Mouse (Mus musculus): ENCODE results near the gene Rfx5. TPM values are rescaled to one million over a fixed set of nuclear protein-coding genes. Genes with fewer than 3 reads are reported as not detected.
A peak's percentile ranks its signal among the peaks of the same experiment; 100 is the strongest.
"Not testable (repeated sequence)": the region's sequence is repeated elsewhere in the genome, so short reads cannot be mapped to it uniquely, and the experiment has no call there.

The Rfx5 gene
- 8.7 and 13.0 TPM in 2 replicates for polyA plus RNA-seq (2014; fragmentation: Nextera tagmentation; extraction: Ambion mirVana)

DNA sequence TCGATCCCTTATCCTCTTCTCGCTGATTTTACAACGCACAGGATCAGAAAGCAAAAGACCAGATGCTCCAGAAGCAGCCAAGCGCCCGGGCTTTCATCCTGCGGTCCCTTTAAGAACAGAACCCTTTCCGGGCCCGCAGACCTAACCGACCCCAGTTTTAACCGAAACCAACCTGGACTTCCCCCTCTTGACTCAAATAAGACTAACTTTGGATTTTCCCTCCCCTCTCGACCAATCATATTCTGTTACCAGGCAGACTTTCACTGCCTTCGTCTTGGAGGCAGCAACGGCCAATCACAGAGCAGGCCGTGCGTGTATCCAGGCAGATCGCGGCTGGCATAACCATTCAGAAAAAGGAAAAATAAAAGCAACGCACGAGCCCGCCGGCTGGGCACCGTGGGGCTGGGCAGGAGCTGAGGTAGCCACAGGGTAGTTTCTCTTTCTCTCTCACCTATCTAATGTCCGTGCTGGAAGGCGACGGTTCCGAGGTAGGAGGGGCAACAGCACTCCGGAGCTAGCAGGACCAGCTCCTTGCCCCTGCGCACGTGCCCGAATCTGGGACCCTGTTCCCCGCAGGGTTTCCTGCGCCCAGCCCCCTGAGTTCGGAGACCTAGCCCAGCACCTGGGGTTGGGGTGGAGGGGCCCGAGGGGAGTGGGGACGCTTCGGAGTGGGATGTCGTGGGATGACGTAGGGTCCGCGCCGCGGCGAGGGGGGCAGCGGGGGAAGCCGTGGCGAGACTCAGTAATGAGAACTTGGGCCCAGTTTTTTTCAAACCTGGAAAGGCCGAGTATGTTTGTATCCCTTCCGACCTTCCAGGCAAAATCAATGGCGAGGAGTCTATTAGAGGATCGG is at the start of gene Rfx5:
Gene Rfx5 (plus strand): TSS at position 312 of the 853 bp plus-strand sequence.
- Histone ChIP-seq H3K4me1 (ENCODE audit: control insufficient read depth, insufficient read depth, low read length) (peaks cover 13% of the 10 kb centered on the region), H3K36me3 (ENCODE audit: control insufficient read depth, insufficient read depth, low read length) (peaks cover 37% of the 10 kb centered on the region), H3K9me3 (ENCODE audit: control insufficient read depth, low read length) (no peaks in the 10 kb centered on the region), H3K4me3 (ENCODE audit: low read length) (peak within 1 kb of the TSS; percentile 79), H3K9ac (ENCODE audit: low read depth, low read length) (peak within 1 kb of the TSS; percentile 89), H3K27ac (ENCODE audit: low read depth, low read length) (peak within 1 kb of the TSS; percentile 92), H3K4me2 (replicated peaks; ENCODE audit: low read depth, low read length) (peak within 1 kb of the TSS; percentile 67), H3K27me3 (ENCODE audit: control insufficient read depth, insufficient read depth, low read length) (no peaks in the 10 kb centered on the region)
- under 1% methylated on average over 50 of the region's 50 CpGs for WGBS
- peak; percentile 98 for ATAC-seq (ENCODE audit: low FRiP score, low TSS enrichment)

DNA sequence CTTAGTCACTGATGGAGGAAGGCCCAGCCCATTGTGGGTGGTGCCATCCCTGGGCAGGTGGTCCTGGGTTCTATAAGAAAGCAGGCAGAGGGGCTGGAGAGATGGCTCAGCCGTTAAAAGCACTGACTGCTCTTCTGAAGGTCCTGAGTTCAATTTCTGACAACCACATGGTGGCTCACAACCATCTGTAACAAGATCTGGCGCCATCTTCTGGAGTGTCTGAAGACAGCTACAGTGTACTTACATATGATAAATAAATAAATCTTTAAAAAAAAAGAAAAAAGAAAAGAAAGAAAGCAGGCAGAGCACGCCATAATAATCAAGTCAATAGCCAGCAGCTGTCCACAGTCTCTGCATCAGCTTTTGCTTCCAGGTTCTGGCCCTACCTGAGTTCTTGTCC is 49.1 kb upstream of the Rfx5 start:
- H3K4me2 ChIP-seq (replicated peaks; ENCODE audit: low read depth, low read length); H3K4me1 ChIP-seq (ENCODE audit: control insufficient read depth, insufficient read depth, low read length); H3K36me3 ChIP-seq (ENCODE audit: control insufficient read depth, insufficient read depth, low read length); H3K27me3 ChIP-seq (ENCODE audit: control insufficient read depth, insufficient read depth, low read length); H3K4me3 ChIP-seq (ENCODE audit: low read length); H3K9me3 ChIP-seq (ENCODE audit: control insufficient read depth, low read length); H3K9ac ChIP-seq (ENCODE audit: low read depth, low read length); H3K27ac ChIP-seq (ENCODE audit: low read depth, low read length); ATAC-seq (ENCODE audit: low FRiP score, low TSS enrichment): not testable (repeated sequence)
- 69% methylated on average over 3 of the region's 3 CpGs for WGBS

DNA sequence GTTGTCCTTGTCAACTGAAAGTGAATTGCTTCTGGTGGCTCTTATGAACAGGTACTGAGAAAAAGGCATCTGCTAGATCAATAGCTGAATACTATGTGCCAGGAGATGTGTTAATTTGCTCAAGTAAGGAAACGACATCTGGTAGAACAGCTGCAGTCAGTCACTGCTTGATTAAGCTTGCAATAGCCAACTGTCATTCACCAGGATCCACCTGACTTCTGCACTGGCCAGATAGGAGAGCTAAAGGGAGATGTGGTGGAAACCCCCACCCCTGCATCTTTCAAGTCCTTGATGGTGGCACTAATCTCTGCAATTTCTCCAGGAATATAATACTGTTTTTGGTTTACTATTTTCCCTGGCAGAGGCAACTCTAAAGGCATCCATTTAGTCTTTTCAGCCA is 47.4 kb upstream of the Rfx5 start:
- Histone ChIP-seq H3K4me3 (ENCODE audit: low read length) (no peak overlapping the region), H3K9ac (ENCODE audit: low read depth, low read length) (no peak overlapping the region), H3K36me3 (ENCODE audit: control insufficient read depth, insufficient read depth, low read length) (no peaks in the 10 kb centered on the region), H3K4me2 (replicated peaks; ENCODE audit: low read depth, low read length) (no peak overlapping the region), H3K27me3 (ENCODE audit: control insufficient read depth, insufficient read depth, low read length) (no peaks in the 10 kb centered on the region), H3K27ac (ENCODE audit: low read depth, low read length) (no peak overlapping the region), H3K9me3 (ENCODE audit: control insufficient read depth, low read length) (no peaks in the 10 kb centered on the region), H3K4me1 (ENCODE audit: control insufficient read depth, insufficient read depth, low read length) (no peaks in the 10 kb centered on the region)
- no peak for ATAC-seq (ENCODE audit: low FRiP score, low TSS enrichment)
- 59% methylated on average over 1 of the region's 1 CpGs for WGBS

DNA sequence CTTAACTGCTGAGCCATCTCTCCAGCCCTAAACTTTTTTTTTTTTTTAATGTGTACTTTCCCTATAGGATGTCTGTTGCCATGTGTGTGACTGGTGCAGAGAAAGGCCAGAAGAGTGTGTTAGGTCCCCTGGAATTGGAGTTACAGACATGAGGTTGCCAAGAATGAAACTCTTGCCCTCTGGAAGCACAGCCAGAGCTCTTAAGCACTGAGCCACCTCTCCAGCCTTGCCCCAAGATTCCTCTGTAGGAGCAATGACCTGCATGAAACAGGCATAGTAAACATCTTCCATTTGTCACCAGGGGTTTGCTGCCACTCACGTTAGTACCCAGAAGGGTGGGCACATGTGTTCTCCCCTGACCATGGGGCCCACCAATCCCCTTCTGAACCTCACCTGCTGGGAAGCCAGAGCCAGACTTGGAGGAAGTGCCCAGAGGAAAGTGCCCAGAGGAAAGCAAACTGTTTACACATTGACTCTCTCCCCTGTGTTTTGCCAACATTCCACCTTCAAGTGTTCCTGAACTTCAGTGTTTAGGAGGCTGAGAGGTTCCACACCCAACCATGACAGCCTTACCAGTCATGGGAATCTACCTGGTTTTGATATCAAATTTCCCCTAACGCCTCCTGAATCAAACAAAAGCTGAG is 42.7 kb upstream of the Rfx5 start:
- no peak overlapping the region for H3K27ac ChIP-seq (ENCODE audit: low read depth, low read length)
- no peak overlapping the region for H3K4me2 ChIP-seq (replicated peaks; ENCODE audit: low read depth, low read length)
- no peaks in the 10 kb centered on the region for H3K4me1 ChIP-seq (ENCODE audit: control insufficient read depth, insufficient read depth, low read length)
- no peaks in the 10 kb centered on the region for H3K27me3 ChIP-seq (ENCODE audit: control insufficient read depth, insufficient read depth, low read length)
- H3K9ac ChIP-seq (ENCODE audit: low read depth, low read length): no peak overlapping the region
- H3K36me3 ChIP-seq (ENCODE audit: control insufficient read depth, insufficient read depth, low read length): no peaks in the 10 kb centered on the region
- ATAC-seq (ENCODE audit: low FRiP score, low TSS enrichment): no peak
- H3K4me3 ChIP-seq (ENCODE audit: low read length): no peak overlapping the region
- 72% methylated on average over 2 of the region's 2 CpGs for WGBS
- no peaks in the 10 kb centered on the region for H3K9me3 ChIP-seq (ENCODE audit: control insufficient read depth, low read length)

DNA sequence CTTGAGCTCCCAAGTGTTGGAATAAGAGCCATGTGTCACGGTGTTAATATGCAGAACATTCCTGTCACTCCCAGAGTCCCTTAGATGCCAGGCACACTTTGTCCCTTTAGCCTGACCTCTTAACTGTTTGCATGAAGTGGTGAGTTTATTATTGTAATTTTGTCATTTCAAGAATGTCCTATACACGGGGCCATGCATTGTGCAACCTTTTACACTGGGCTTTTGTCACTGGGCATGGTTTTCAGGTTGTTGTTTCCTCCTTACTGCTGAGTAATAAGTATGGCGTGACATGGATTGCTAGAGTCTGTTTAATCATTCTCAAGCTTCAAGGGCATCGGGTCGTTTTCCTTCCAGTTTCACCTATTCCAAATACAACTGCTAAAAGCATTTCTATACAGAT is 40.1 kb upstream of the Rfx5 start:
- no peak overlapping the region for H3K9ac ChIP-seq (ENCODE audit: low read depth, low read length)
- H3K4me1 ChIP-seq (ENCODE audit: control insufficient read depth, insufficient read depth, low read length): no peaks in the 10 kb centered on the region
- no peak overlapping the region for H3K27ac ChIP-seq (ENCODE audit: low read depth, low read length)
- H3K4me2 ChIP-seq (replicated peaks; ENCODE audit: low read depth, low read length): no peak overlapping the region
- H3K36me3 ChIP-seq (ENCODE audit: control insufficient read depth, insufficient read depth, low read length): no peaks in the 10 kb centered on the region
- H3K27me3 ChIP-seq (ENCODE audit: control insufficient read depth, insufficient read depth, low read length): no peaks in the 10 kb centered on the region
- 63% methylated on average over 5 of the region's 5 CpGs for WGBS
- H3K9me3 ChIP-seq (ENCODE audit: control insufficient read depth, low read length): no peaks in the 10 kb centered on the region
- no peak overlapping the region for H3K4me3 ChIP-seq (ENCODE audit: low read length)
- no peak for ATAC-seq (ENCODE audit: low FRiP score, low TSS enrichment)

DNA sequence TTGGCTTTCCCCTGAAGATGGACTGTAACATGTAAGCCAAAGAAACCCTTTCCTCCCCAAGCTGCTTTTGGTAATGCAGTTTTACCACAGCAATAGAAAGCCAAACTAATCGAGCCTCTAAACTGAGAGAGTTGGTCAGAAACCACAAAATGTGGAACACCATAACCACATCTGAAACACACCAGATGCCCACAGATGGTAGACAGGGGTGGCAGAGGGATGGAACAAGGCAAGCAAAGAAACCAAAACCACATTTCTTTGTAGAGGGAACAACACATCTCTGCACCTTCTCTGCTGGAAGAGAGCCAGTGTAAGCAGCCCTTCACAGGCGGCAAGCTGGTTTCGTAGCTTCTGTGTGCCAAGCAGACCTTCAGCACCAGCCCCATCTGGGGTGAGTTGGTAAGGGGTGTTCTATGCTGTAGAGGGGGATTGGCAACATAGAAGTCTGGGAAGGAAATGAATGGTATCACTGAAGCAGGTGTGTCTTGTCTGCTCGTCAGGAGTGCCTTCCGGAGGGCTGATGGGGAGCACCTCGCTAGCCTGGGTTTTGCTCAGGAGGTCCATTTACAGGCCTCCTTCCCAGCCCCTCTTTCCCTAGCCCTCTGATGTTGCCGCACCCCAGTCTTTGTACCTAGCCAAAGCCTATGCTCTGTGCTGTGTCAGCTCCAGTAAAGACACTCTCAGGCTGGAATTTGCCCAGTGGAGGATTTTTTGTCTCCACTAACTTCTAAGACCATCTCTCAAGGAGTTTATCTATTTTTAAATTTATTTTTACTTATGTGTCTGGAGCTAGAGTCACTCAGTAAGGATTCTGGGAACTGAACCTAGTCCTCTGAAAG is 37.8 kb upstream of the Rfx5 start:
- Histone ChIP-seq H3K4me1 (ENCODE audit: control insufficient read depth, insufficient read depth, low read length) (no peaks in the 10 kb centered on the region), H3K36me3 (ENCODE audit: control insufficient read depth, insufficient read depth, low read length) (no peaks in the 10 kb centered on the region), H3K9ac (ENCODE audit: low read depth, low read length) (no peak overlapping the region), H3K4me2 (replicated peaks; ENCODE audit: low read depth, low read length) (no peak overlapping the region), H3K27ac (ENCODE audit: low read depth, low read length) (no peak overlapping the region), H3K4me3 (ENCODE audit: low read length) (no peak overlapping the region), H3K9me3 (ENCODE audit: control insufficient read depth, low read length) (no peaks in the 10 kb centered on the region), H3K27me3 (ENCODE audit: control insufficient read depth, insufficient read depth, low read length) (no peaks in the 10 kb centered on the region)
- ATAC-seq (ENCODE audit: low FRiP score, low TSS enrichment): no peak
- whole genome bisulfite sequencing: 81% methylated on average over 7 of the region's 7 CpGs

DNA sequence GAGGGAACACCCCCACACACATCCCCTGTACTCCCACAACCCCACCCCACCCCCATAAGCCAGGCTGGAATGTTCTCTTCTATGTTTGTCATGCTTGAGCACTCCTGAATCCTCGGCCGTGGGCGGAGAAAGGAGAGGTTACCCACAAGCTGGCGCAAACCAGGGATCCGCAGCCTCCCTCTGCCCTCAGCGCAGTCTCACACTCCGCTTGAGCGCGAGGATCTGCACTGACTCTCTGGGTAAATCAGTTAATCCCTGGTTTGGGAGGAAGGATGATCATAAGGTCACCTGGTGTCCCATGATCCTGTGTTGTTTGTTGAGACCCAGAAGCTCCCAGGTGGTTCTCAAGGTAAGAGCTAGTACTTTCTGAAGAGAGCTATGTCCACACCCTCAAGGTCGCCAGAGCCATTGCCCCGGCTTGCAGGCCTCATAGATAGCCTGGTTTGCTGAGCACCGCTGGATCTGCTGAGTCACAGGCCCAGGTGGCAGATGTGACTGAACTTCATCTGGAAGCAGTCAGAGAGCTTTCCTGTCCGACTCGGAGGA is 36.0 kb upstream of the Rfx5 start:
- Histone ChIP-seq H3K27ac (ENCODE audit: low read depth, low read length) (peak overlapping the region; percentile 59), H3K4me1 (ENCODE audit: control insufficient read depth, insufficient read depth, low read length) (no peaks in the 10 kb centered on the region), H3K9me3 (ENCODE audit: control insufficient read depth, low read length) (no peaks in the 10 kb centered on the region), H3K4me3 (ENCODE audit: low read length) (no peak overlapping the region), H3K4me2 (replicated peaks; ENCODE audit: low read depth, low read length) (0 out of 2 replicates have a peak overlapping the region, but pooled peaks have one; percentile 3), H3K36me3 (ENCODE audit: control insufficient read depth, insufficient read depth, low read length) (no peaks in the 10 kb centered on the region), H3K27me3 (ENCODE audit: control insufficient read depth, insufficient read depth, low read length) (no peaks in the 10 kb centered on the region), H3K9ac (ENCODE audit: low read depth, low read length) (no peak overlapping the region)
- ATAC-seq (ENCODE audit: low FRiP score, low TSS enrichment): peak; percentile 86
- WGBS: 47% methylated on average over 14 of the region's 14 CpGs

DNA sequence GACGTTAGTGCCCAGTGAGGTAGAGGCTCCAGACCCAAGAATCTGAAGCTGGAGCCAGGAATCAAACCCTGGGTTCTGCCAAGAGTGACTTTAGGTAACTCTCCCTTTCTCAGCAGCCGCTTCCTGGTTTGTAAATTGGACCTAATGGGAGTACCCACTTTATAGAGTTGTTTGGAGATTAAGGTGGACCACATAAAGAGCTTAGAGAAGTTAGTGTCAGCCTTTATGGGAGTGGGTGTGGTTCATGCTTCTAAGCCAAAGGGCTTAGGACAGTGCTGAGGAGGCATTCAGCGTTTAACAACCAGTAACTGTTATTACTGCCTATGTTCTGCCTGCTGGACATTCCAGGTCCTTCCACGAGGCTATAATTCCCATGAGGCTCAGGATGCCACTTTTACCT is 35.0 kb upstream of the Rfx5 start:
- H3K4me1 ChIP-seq (ENCODE audit: control insufficient read depth, insufficient read depth, low read length): no peaks in the 10 kb centered on the region
- no peak overlapping the region for H3K4me3 ChIP-seq (ENCODE audit: low read length)
- H3K4me2 ChIP-seq (replicated peaks; ENCODE audit: low read depth, low read length): no peak overlapping the region
- H3K9ac ChIP-seq (ENCODE audit: low read depth, low read length): no peak overlapping the region
- H3K9me3 ChIP-seq (ENCODE audit: control insufficient read depth, low read length): no peaks in the 10 kb centered on the region
- 59% methylated on average over 4 of the region's 4 CpGs for WGBS
- ATAC-seq (ENCODE audit: low FRiP score, low TSS enrichment): no peak
- H3K27ac ChIP-seq (ENCODE audit: low read depth, low read length): no peak overlapping the region
- no peaks in the 10 kb centered on the region for H3K36me3 ChIP-seq (ENCODE audit: control insufficient read depth, insufficient read depth, low read length)
- H3K27me3 ChIP-seq (ENCODE audit: control insufficient read depth, insufficient read depth, low read length): no peaks in the 10 kb centered on the region
